Mouse (Mus musculus) heart, postnatal 0 days (tissue): Measurements from ENCODE around the gene BC004004. TPM values are rescaled to one million over a fixed set of nuclear protein-coding genes. Genes with fewer than 3 reads are reported as not detected.

Experiments
- ATAC-seq: fragments of 200-750 bp; cut with Nextera tagmentation; 2 replicates; pipeline ENCODE4 v1.8.0; 2017; ENCODE audit warnings: low read depth, moderate number of reproducible peaks, moderate library complexity; ENCODE audit not compliant: insufficient read depth
- DNase-seq: peaks from one replicate; pipeline ENCODE4 v3.0.0-alpha.2; 2016; ENCODE audit warnings: low spot score
- H3K27ac ChIP-seq: fragments of 300-500 bp; sonication (generic); 2 replicates; pipeline ENCODE4 v1.5.1; 2014; ENCODE audit warnings: low read depth, mild to moderate bottlenecking
- H3K27me3 ChIP-seq: fragments of 300-500 bp; sonication (generic); 2 replicates; pipeline ENCODE4 v1.6.1; 2014; ENCODE audit warnings: low read length, mixed read lengths; ENCODE audit not compliant: control insufficient read depth, insufficient read depth
- H3K36me3 ChIP-seq: fragments of 300-500 bp; sonication (generic); replicated peaks from 2 replicates; pipeline ENCODE4 v1.6.1; 2014; ENCODE audit warnings: low read length, mixed read lengths; ENCODE audit not compliant: control insufficient read depth, insufficient read depth
- H3K4me1 ChIP-seq: fragments of 300-500 bp; sonication (generic); 2 replicates; pipeline ENCODE4 v1.6.1; 2014; ENCODE audit warnings: antibody characterized with exemption; ENCODE audit not compliant: control insufficient read depth, insufficient read depth
- H3K4me2 ChIP-seq: fragments of 300-500 bp; sonication (generic); 2 replicates; pipeline ENCODE4 v1.6.1; 2014; ENCODE audit warnings: low read depth, mild to moderate bottlenecking, low read length, moderate library complexity
- H3K4me3 ChIP-seq: fragments of 300-500 bp; sonication (generic); 2 replicates; pipeline ENCODE4 v1.5.1; 2014; ENCODE audit warnings: low read depth, low read length
- H3K9ac ChIP-seq: fragments of 300-500 bp; sonication (generic); replicated peaks from 2 replicates; pipeline ENCODE4 v1.6.1; 2014; ENCODE audit warnings: low read depth, low read length, mixed read lengths
- H3K9me3 ChIP-seq: fragments of 300-500 bp; sonication (generic); replicated peaks from 2 replicates; pipeline ENCODE4 v1.6.1; 2016; ENCODE audit warnings: low read length; ENCODE audit not compliant: control insufficient read depth
- CTCF ChIP-seq: IDR thresholded peaks from 2 replicates; pipeline ENCODE4 v1.5.1; 2016; ENCODE audit warnings: antibody characterized with exemption, control low read depth, low read depth
- EP300 ChIP-seq: IDR thresholded peaks from 2 replicates; pipeline ENCODE4 v1.6.1; 2016; ENCODE audit warnings: antibody characterized with exemption, low read depth
- WGBS: fragments of 180-500 bp; shearing (Covaris S2); extraction: QIAGEN DNeasy Blood & Tissue Kit; methylation state at CpG from one replicate; pipeline ENCODE4 v1.1.7; 2014; 5-methylcytosine and 5-hydroxymethylcytosine counted together
- polyA plus RNA-seq: library from polyadenylated mRNA; unstranded; fragments of >200 nt; fragmentation: Nextera tagmentation; extraction: Ambion mirVana; gene quantifications from 2 replicates; pipeline ENCODE4 v1.2.1, GENCODE M21; 2015
- total RNA-seq: library from RNA; depleted of rRNA; stranded (reverse); fragments of >200 nt; gene quantifications from 2 replicates; pipeline ENCODE4 v1.2.3, GENCODE M21; 2014; ENCODE audit warnings: low replicate concordance

The BC004004 gene
- total and polyA plus RNA-seq, 2 experiments from 2014 or later, result 140 to 234 TPM

DNA sequence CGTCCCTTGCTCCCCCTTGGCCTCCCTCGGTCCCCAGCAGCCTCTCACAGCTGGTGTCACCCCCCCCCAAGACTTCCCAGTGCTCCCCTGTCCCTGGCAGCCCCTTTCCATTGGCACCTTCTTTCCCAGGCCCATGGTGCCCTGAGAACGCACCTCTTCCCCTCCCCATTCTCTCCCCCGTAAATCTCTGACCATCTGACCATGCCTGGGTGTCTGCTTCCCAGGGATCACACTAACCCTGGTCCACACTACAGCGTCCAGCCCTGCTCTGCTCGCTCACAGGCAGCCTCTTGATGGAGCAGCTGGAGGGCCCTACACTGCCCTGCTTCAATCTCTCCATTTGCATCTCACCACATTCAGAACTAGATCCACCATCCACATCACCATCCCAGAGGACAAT is 12.1 kb upstream of the BC004004 start:
- no peak for DNase-seq
- Histone ChIP-seq H3K27ac (peak overlapping the region; percentile 92), H3K4me2 (peak overlapping the region; percentile 19), H3K36me3 (peaks cover 25% of the 10 kb centered on the region), H3K4me1 (peaks cover 55% of the 10 kb centered on the region), H3K9ac (no peak overlapping the region), H3K4me3 (no peak overlapping the region), H3K9me3 (no peaks in the 10 kb centered on the region), H3K27me3 (no peaks in the 10 kb centered on the region)
- TF ChIP-seq EP300 (no peak), CTCF (no peak)
- peak; percentile 1; the same call in 1 of the 2 replicates for ATAC-seq
- WGBS, result 41% methylated on average over 6 of the region's 6 CpGs

DNA sequence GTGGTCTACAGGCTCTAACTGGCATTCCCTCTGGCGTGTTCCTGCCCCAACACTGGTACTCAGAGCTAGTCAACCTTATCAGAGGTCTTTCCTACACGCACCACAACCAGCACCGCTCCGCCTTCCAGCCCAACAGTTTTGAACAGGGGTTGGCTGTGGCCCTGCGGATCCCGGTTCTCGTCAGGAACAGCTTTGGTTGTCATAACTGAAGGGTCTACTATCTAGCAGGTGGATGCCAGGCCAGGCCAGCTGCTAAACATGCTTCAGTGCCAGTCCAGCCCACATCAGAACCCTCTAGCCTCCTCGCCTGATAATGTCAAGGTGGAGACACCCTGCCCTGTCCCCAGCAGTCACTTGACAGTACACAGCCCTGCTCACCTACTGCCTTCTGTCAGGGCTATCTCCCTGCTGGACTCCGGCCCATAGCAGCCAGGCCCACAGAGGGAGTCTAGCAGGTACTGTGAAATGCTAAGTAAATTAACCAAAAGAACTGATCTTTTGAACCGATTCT is 11.5 kb upstream of the BC004004 start:
- Histone ChIP-seq H3K36me3 (peaks cover 24% of the 10 kb centered on the region), H3K27me3 (no peaks in the 10 kb centered on the region), H3K27ac (peak overlapping the region; percentile 92), H3K9me3 (no peaks in the 10 kb centered on the region), H3K4me2 (no peak overlapping the region; the same call in 1 of the 2 replicates), H3K9ac (no peak overlapping the region), H3K4me1 (peaks cover 51% of the 10 kb centered on the region), H3K4me3 (no peak overlapping the region)
- DNase-seq (peak; percentile 93), ATAC-seq (peak; percentile 84)
- 43% methylated on average over 10 of the region's 10 CpGs for WGBS
- TF ChIP-seq EP300, result peak; percentile 100
- TF ChIP-seq CTCF, result no peak

DNA sequence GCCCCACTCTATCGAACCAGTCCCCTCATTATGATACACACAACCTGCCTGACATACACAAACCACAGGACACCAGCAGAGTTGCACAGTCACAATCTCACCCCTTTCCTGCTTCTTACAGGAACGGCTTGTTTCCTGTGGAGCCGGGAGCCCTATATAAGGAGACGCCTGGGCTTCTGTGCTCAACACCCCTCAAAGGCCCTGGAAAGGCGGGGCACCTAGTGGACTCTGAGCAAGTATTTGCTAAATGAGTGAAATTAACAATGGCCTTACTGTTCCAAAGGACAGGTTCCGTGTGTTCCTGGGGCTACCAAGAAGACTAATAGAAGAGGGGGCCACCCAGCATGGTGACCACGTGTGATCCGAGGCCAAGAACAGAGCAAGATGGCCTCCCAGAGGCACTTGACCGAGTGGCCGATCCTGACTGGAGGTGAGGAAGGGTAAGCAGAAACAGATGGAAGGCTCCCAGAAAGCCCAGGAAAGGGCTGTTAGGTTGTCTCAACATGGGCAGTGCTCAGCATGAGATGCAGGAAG is 10.5 kb upstream of the BC004004 start:
- Histone ChIP-seq H3K36me3 (peaks cover 24% of the 10 kb centered on the region), H3K4me2 (no peak overlapping the region), H3K9ac (no peak overlapping the region), H3K27me3 (no peaks in the 10 kb centered on the region), H3K27ac (peak overlapping the region; percentile 92), H3K4me3 (no peak overlapping the region), H3K9me3 (no peaks in the 10 kb centered on the region), H3K4me1 (peaks cover 48% of the 10 kb centered on the region)
- TF ChIP-seq EP300 (no peak), CTCF (no peak)
- WGBS, result 72% methylated on average over 10 of the region's 10 CpGs
- no peak for DNase-seq
- ATAC-seq, result no peak

DNA sequence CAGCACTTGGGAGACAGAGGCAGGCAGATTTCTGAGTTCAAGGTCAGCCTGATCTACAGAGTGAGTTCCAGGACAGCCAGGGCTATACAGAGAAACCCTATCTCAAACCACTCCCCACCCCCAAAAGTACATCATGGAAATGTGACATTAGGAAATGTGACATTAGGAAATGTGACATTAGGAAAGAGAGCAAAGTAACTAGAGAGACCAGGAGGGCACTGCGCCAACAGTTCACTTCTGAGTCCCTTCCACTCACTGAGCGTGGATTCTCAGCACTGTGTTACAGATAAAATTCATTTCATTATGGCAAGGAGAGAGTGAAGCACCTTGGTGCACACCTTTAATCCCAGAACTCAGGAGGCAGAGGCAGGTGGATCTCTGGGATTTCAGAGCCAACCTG is 9.7 kb upstream of the BC004004 start:
- Histone ChIP-seq H3K9ac (no peak overlapping the region), H3K9me3 (no peaks in the 10 kb centered on the region), H3K27ac (no peak overlapping the region; the same call in 1 of the 2 replicates), H3K27me3 (no peaks in the 10 kb centered on the region), H3K4me1 (peaks cover 46% of the 10 kb centered on the region), H3K4me3 (no peak overlapping the region), H3K36me3 (peaks cover 24% of the 10 kb centered on the region), H3K4me2 (no peak overlapping the region)
- TF ChIP-seq CTCF (no peak), EP300 (no peak)
- WGBS, result 79% methylated on average over 2 of the region's 2 CpGs
- ATAC-seq (no peak), DNase-seq (no peak)

DNA sequence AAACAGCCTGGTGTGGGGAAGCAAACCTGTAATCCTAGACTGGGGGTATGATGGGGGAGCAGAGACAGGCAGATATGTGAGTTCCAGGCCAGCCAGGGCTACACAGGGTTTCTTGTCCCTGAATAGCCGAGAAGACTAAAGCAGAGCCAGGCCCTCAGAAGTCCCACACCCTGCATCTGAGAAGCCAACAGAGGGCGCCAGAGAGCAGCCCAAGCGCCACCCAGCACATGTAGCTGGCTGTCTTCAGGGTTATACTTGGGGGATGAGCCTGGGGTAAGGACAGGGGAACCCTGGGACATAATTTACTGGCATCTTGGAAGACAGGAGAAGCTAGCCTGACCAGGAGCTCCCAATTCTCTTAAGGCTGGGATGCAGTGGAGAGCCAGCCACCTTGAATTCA is 9.1 kb upstream of the BC004004 start:
- WGBS, result 9% methylated on average over 3 of the region's 3 CpGs
- H3K27ac ChIP-seq, result 0 out of 2 replicates have a peak overlapping the region, but pooled peaks have one; percentile 26
- peaks cover 40% of the 10 kb centered on the region for H3K4me1 ChIP-seq
- no peaks in the 10 kb centered on the region for H3K9me3 ChIP-seq
- TF ChIP-seq CTCF, result peak; percentile 94
- no peak for TF ChIP-seq EP300
- DNase-seq (peak; percentile 79), ATAC-seq (0 out of 2 replicates have a peak, but pooled peaks have one; percentile 12)
- H3K36me3 ChIP-seq, result peaks cover 24% of the 10 kb centered on the region
- H3K9ac ChIP-seq, result no peak overlapping the region
- H3K4me2 ChIP-seq, result no peak overlapping the region
- H3K27me3 ChIP-seq, result no peaks in the 10 kb centered on the region
- H3K4me3 ChIP-seq, result no peak overlapping the region

DNA sequence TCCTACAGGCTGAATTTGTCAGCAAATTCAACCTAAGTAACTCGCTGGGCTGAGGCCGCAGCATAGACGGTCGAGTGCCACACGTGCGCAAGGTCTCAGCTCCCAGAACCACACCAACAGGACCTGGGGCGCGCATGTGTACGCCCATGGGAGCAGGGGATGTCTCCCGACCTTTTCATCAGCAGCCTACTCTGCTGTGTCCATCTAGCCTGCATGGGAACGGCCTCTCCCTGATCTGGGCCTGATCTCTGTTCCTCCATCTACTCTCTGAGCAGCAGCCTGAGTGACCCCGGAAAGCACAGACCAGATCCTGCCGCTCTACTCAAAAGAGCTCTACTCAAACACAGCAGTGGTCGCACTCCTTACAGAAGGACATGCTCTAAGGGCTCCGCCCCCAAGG is 8.1 kb upstream of the BC004004 start:
- H3K4me3 ChIP-seq, result no peak overlapping the region
- WGBS, result 88% methylated on average over 15 of the region's 15 CpGs
- ATAC-seq, result no peak
- peaks cover 36% of the 10 kb centered on the region for H3K4me1 ChIP-seq
- no peak for TF ChIP-seq EP300
- no peak for TF ChIP-seq CTCF
- H3K9me3 ChIP-seq, result no peaks in the 10 kb centered on the region
- H3K27ac ChIP-seq, result no peak overlapping the region
- H3K36me3 ChIP-seq, result peaks cover 24% of the 10 kb centered on the region
- no peak overlapping the region for H3K4me2 ChIP-seq
- no peaks in the 10 kb centered on the region for H3K27me3 ChIP-seq
- no peak for DNase-seq
- no peak overlapping the region for H3K9ac ChIP-seq
